Mouse (Mus musculus) kidney, postnatal 10 days (tissue): ENCODE results near the gene Mast3.

Experiments used
- DNase-seq: peaks from one replicate; pipeline ENCODE4 v3.0.0; 2021; ENCODE audit warnings: mixed read lengths

Gene Mast3

GRCm38 (mm10) chr8:70775851-70776495, 28.9 kb downstream of the Mast3 start:
- DNase-seq: no peak

- no peak for DNase-seq
Measured at GRCm38 (mm10) chr8:70775227-70775626, 29.6 kb downstream of the Mast3 start.

- no peak for DNase-seq
Measured at GRCm38 (mm10) chr8:70774740-70775139, 30.1 kb downstream of the Mast3 start.

GRCm38 (mm10) chr8:70773833-70774232, 31.0 kb downstream of the Mast3 start:
- DNase-seq: peak; percentile 91

GRCm38 (mm10) chr8:70773410-70773809, 31.4 kb downstream of the Mast3 start:
- no peak for DNase-seq

GRCm38 (mm10) chr8:70772890-70773289, 32.0 kb downstream of the Mast3 start:
- DNase-seq: no peak

- no peak for DNase-seq
Measured at GRCm38 (mm10) chr8:70772075-70772474, 32.8 kb downstream of the Mast3 start.

GRCm38 (mm10) chr8:70771217-70771616, 33.6 kb downstream of the Mast3 start:
- DNase-seq: no peak

- DNase-seq: no peak
Measured at GRCm38 (mm10) chr8:70770748-70771147, 34.1 kb downstream of the Mast3 start.

- no peak for DNase-seq
Measured at GRCm38 (mm10) chr8:70769858-70770257, 35.0 kb downstream of the Mast3 start.

GRCm38 (mm10) chr8:70769359-70769758, 35.5 kb downstream of the Mast3 start:
- peak; percentile 98 for DNase-seq

- no peak for DNase-seq
Measured at GRCm38 (mm10) chr8:70768956-70769355, 35.9 kb downstream of the Mast3 start.

- no peak for DNase-seq
Measured at GRCm38 (mm10) chr8:70768231-70768776, 36.5 kb downstream of the Mast3 start.

- DNase-seq: no peak
Measured at GRCm38 (mm10) chr8:70767503-70767902, 37.4 kb downstream of the Mast3 start.

GRCm38 (mm10) chr8:70766571-70767440, 38.0 kb downstream of the Mast3 start:
- DNase-seq: peak; percentile 88

GRCm38 (mm10) chr8:70765838-70766570, 38.9 kb downstream of the Mast3 start:
- peak; percentile 69 for DNase-seq

- no peak for DNase-seq
Measured at GRCm38 (mm10) chr8:70765329-70765728, 39.5 kb downstream of the Mast3 start.

- no peak for DNase-seq
Measured at GRCm38 (mm10) chr8:70764676-70765075, 40.2 kb downstream of the Mast3 start.

GRCm38 (mm10) chr8:70764026-70764425, 40.8 kb downstream of the Mast3 start:
- DNase-seq: no peak

- peak; percentile 78 for DNase-seq
Measured at GRCm38 (mm10) chr8:70763354-70763753, 41.5 kb downstream of the Mast3 start.

- DNase-seq: no peak
Measured at GRCm38 (mm10) chr8:70762118-70762517, 42.7 kb downstream of the Mast3 start.

- DNase-seq: peak; percentile 96
Measured at GRCm38 (mm10) chr8:70760775-70761406, 44.0 kb downstream of the Mast3 start, which contains the start of gene Mpv17l2. Gene Mpv17l2, minus strand, starts transcription at chr8:70760946.

GRCm38 (mm10) chr8:70760350-70760749, 44.5 kb downstream of the Mast3 start:
- DNase-seq: no peak
